Mouse (Mus musculus): ENCODE measurements at regions not wholly inside any gene's neighbourhood (a gene's known extent, or its start where the extent isn't known, plus 50 kb on each side); places are given as distances from the start of the nearest gene placed in this dataset.

- Histone ChIP-seq H3K27ac (ENCODE audit: insufficient read depth, low read depth, low read length) (no peak overlapping the region), H3K4me1 (ENCODE audit: control insufficient read depth, insufficient read depth, low read length) (no peaks in the 10 kb centered on the region), H3K4me3 (ENCODE audit: insufficient read depth, low read depth, low read length) (no peak overlapping the region)
- TF ChIP-seq POLR2A (IDR thresholded peaks at IDR 0.05; ENCODE audit: insufficient read depth, low read depth, low read length) (no peak), CTCF (IDR thresholded peaks at IDR 0.05; ENCODE audit: insufficient read depth, low read depth, low read length) (no peak)
- WGBS, result 76% methylated on average over 3 of the region's 3 CpGs
Measured at GRCm38 (mm10) chr17:88142809-88143208, 77.7 kb upstream of the Fbxo11 start.

GRCm38 (mm10) chr17:88143378-88143943 is 78.4 kb upstream of the Fbxo11 start:
- no peak overlapping the region for H3K4me3 ChIP-seq (ENCODE audit: insufficient read depth, low read depth, low read length)
- no peaks in the 10 kb centered on the region for H3K4me1 ChIP-seq (ENCODE audit: control insufficient read depth, insufficient read depth, low read length)
- TF ChIP-seq POLR2A (IDR thresholded peaks at IDR 0.05; ENCODE audit: insufficient read depth, low read depth, low read length), result no peak
- no peak for TF ChIP-seq CTCF (IDR thresholded peaks at IDR 0.05; ENCODE audit: insufficient read depth, low read depth, low read length)
- no peak overlapping the region for H3K27ac ChIP-seq (ENCODE audit: insufficient read depth, low read depth, low read length)
- 80% methylated on average over 3 of the region's 3 CpGs for WGBS

GRCm38 (mm10) chr17:88158550-88158949 is 93.5 kb upstream of the Fbxo11 start:
- TF ChIP-seq POLR2A (IDR thresholded peaks at IDR 0.05; ENCODE audit: insufficient read depth, low read depth, low read length) (no peak), CTCF (IDR thresholded peaks at IDR 0.05; ENCODE audit: insufficient read depth, low read depth, low read length) (no peak)
- no peak overlapping the region for H3K4me3 ChIP-seq (ENCODE audit: insufficient read depth, low read depth, low read length)
- H3K27ac ChIP-seq (ENCODE audit: insufficient read depth, low read depth, low read length), result no peak overlapping the region
- 63% methylated on average over 6 of the region's 6 CpGs for WGBS
- H3K4me1 ChIP-seq (ENCODE audit: control insufficient read depth, insufficient read depth, low read length), result peaks cover 3% of the 10 kb centered on the region; the same call in 1 of the 2 replicates

GRCm38 (mm10) chr17:88159212-88159668 is 94.1 kb upstream of the Fbxo11 start:
- Histone ChIP-seq H3K4me1 (ENCODE audit: control insufficient read depth, insufficient read depth, low read length) (peaks cover 3% of the 10 kb centered on the region; the same call in 1 of the 2 replicates), H3K27ac (ENCODE audit: insufficient read depth, low read depth, low read length) (no peak overlapping the region), H3K4me3 (ENCODE audit: insufficient read depth, low read depth, low read length) (no peak overlapping the region)
- 38% methylated on average over 11 of the region's 11 CpGs for WGBS
- TF ChIP-seq POLR2A (IDR thresholded peaks at IDR 0.05; ENCODE audit: insufficient read depth, low read depth, low read length) (no peak), CTCF (IDR thresholded peaks at IDR 0.05; ENCODE audit: insufficient read depth, low read depth, low read length) (no peak)

- H3K4me1 ChIP-seq (ENCODE audit: control insufficient read depth, insufficient read depth, low read length), result peaks cover 3% of the 10 kb centered on the region; the same call in 1 of the 2 replicates
- WGBS, result 55% methylated on average over 19 of the region's 19 CpGs
- H3K27ac ChIP-seq (ENCODE audit: insufficient read depth, low read depth, low read length), result no peak overlapping the region
- H3K4me3 ChIP-seq (ENCODE audit: insufficient read depth, low read depth, low read length), result no peak overlapping the region
- TF ChIP-seq POLR2A (IDR thresholded peaks at IDR 0.05; ENCODE audit: insufficient read depth, low read depth, low read length), result no peak
- TF ChIP-seq CTCF (IDR thresholded peaks at IDR 0.05; ENCODE audit: insufficient read depth, low read depth, low read length), result no peak
Measured at GRCm38 (mm10) chr17:88159851-88160676, 95.0 kb upstream of the Fbxo11 start.

GRCm38 (mm10) chr17:88160677-88161001 is 95.5 kb upstream of the Fbxo11 start:
- H3K4me1 ChIP-seq (ENCODE audit: control insufficient read depth, insufficient read depth, low read length), result peaks cover 3% of the 10 kb centered on the region; the same call in 1 of the 2 replicates
- WGBS, result 81% methylated on average over 14 of the region's 14 CpGs
- no peak overlapping the region for H3K27ac ChIP-seq (ENCODE audit: insufficient read depth, low read depth, low read length)
- TF ChIP-seq CTCF (IDR thresholded peaks at IDR 0.05; ENCODE audit: insufficient read depth, low read depth, low read length) (no peak), POLR2A (IDR thresholded peaks at IDR 0.05; ENCODE audit: insufficient read depth, low read depth, low read length) (no peak)
- H3K4me3 ChIP-seq (ENCODE audit: insufficient read depth, low read depth, low read length), result no peak overlapping the region

- TF ChIP-seq CTCF (IDR thresholded peaks at IDR 0.05; ENCODE audit: insufficient read depth, low read depth, low read length) (no peak), POLR2A (IDR thresholded peaks at IDR 0.05; ENCODE audit: insufficient read depth, low read depth, low read length) (no peak)
- Histone ChIP-seq H3K27ac (ENCODE audit: insufficient read depth, low read depth, low read length) (no peak overlapping the region), H3K4me1 (ENCODE audit: control insufficient read depth, insufficient read depth, low read length) (peaks cover 3% of the 10 kb centered on the region; the same call in 1 of the 2 replicates), H3K4me3 (ENCODE audit: insufficient read depth, low read depth, low read length) (no peak overlapping the region)
- 97% methylated on average over 8 of the region's 8 CpGs for WGBS
Measured at GRCm38 (mm10) chr17:88161766-88162165, 96.7 kb upstream of the Fbxo11 start.

GRCm38 (mm10) chr17:88164805-88165204 is 99.7 kb upstream of the Fbxo11 start:
- Histone ChIP-seq H3K4me3 (ENCODE audit: insufficient read depth, low read depth, low read length) (no peak overlapping the region), H3K4me1 (ENCODE audit: control insufficient read depth, insufficient read depth, low read length) (peaks cover 4% of the 10 kb centered on the region; the same call in 1 of the 2 replicates), H3K27ac (ENCODE audit: insufficient read depth, low read depth, low read length) (no peak overlapping the region)
- TF ChIP-seq POLR2A (IDR thresholded peaks at IDR 0.05; ENCODE audit: insufficient read depth, low read depth, low read length) (no peak), CTCF (IDR thresholded peaks at IDR 0.05; ENCODE audit: insufficient read depth, low read depth, low read length) (no peak)
- 86% methylated on average over 4 of the region's 4 CpGs for WGBS

- Histone ChIP-seq H3K4me3 (ENCODE audit: insufficient read depth, low read depth, low read length) (no peak overlapping the region), H3K27ac (ENCODE audit: insufficient read depth, low read depth, low read length) (no peak overlapping the region), H3K4me1 (ENCODE audit: control insufficient read depth, insufficient read depth, low read length) (peaks cover 4% of the 10 kb centered on the region; the same call in 1 of the 2 replicates)
- 45% methylated on average over 6 of the region's 6 CpGs for WGBS
- TF ChIP-seq POLR2A (IDR thresholded peaks at IDR 0.05; ENCODE audit: insufficient read depth, low read depth, low read length) (no peak), CTCF (IDR thresholded peaks at IDR 0.05; ENCODE audit: insufficient read depth, low read depth, low read length) (no peak)
Measured at GRCm38 (mm10) chr17:88165811-88166210, 100.7 kb upstream of the Fbxo11 start.

Data from olfactory bulb, adult 2 months (tissue).